Mouse (Mus musculus) hindbrain, postnatal 0 days (tissue): ENCODE measurements at regions not wholly inside any gene's neighbourhood (a gene's known extent, or its start where the extent isn't known, plus 50 kb on each side); places are given as distances from the start of the nearest gene placed in this dataset.

Experiments used
- ATAC-seq: fragments of 200-750 bp; cut with Nextera tagmentation; 2 replicates; pipeline ENCODE4 v1.8.0; 2017; ENCODE audit warnings: mild to moderate bottlenecking, moderate TSS enrichment, moderate library complexity
- DNase-seq: peaks from one replicate; pipeline ENCODE4 v3.0.0-alpha.2; 2015; ENCODE audit warnings: low spot score
- H3K27ac ChIP-seq: fragments of 300-500 bp; sonication (generic); 2 replicates; pipeline ENCODE4 v1.5.1; 2014; ENCODE audit warnings: mild to moderate bottlenecking
- H3K27me3 ChIP-seq: fragments of 300-500 bp; sonication (generic); 2 replicates; pipeline ENCODE4 v1.6.1; 2014; ENCODE audit warnings: low read length, mixed read lengths; ENCODE audit not compliant: insufficient read depth
- H3K36me3 ChIP-seq: fragments of 300-500 bp; sonication (generic); 2 replicates; pipeline ENCODE4 v1.6.1; 2014; ENCODE audit warnings: low read length, mixed read lengths; ENCODE audit not compliant: insufficient read depth
- H3K4me1 ChIP-seq: fragments of 300-500 bp; sonication (generic); 2 replicates; pipeline ENCODE4 v1.6.1; 2014; ENCODE audit warnings: antibody characterized with exemption, low read length, mixed read lengths; ENCODE audit not compliant: insufficient read depth
- H3K4me2 ChIP-seq: fragments of 300-500 bp; sonication (generic); 2 replicates; pipeline ENCODE4 v1.6.1; 2014; ENCODE audit warnings: low read depth, mild to moderate bottlenecking, low read length, moderate library complexity, mixed read lengths
- H3K4me3 ChIP-seq: fragments of 300-500 bp; sonication (generic); 2 replicates; pipeline ENCODE4 v1.5.1; 2014; ENCODE audit warnings: low read length
- H3K9ac ChIP-seq: fragments of 300-500 bp; sonication (generic); replicated peaks from 2 replicates; pipeline ENCODE4 v1.6.1; 2014; ENCODE audit warnings: mild to moderate bottlenecking, low read length, moderate library complexity, mixed read lengths
- H3K9me3 ChIP-seq: fragments of 300-500 bp; sonication (generic); 2 replicates; pipeline ENCODE4 v1.6.1; 2016; ENCODE audit warnings: low read length, mixed read lengths
- CTCF ChIP-seq: IDR thresholded peaks from 2 replicates; pipeline ENCODE4 v1.5.1; 2016; ENCODE audit warnings: antibody characterized with exemption, control low read depth, low read depth
- WGBS: fragments of 180-500 bp; shearing (Covaris S2); extraction: QIAGEN DNeasy Blood & Tissue Kit; methylation state at CpG from one replicate; pipeline ENCODE4 v1.1.7; 2014; 5-methylcytosine and 5-hydroxymethylcytosine counted together

DNA sequence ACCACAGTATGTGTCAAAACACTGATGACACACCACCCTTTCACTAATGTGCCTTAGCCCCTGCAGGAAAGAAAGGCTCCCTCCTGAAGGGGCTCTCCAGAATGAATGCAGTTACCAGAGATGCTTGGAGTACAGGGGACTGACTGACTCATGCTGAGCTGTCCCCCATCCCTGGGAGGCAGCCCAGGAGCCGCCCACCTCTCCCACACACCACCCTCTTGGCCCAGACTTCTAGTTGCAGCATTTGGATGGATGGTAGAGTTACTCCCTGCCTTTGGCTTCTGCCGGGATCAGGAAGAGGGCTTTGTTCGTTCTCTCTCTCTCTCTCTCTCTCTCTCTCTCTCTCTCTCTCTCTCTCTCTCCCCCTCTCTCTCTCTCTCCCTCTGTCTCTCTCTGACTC is 53.4 kb upstream of the Jun start:
- TF ChIP-seq CTCF: no peak
- no peaks in the 10 kb centered on the region; the same call in 1 of the 2 replicates for H3K4me1 ChIP-seq
- ATAC-seq: 0 out of 2 replicates have a peak, but pooled peaks have one; percentile 30
- WGBS: 10% methylated on average over 3 of the region's 3 CpGs
- H3K9me3 ChIP-seq: no peaks in the 10 kb centered on the region
- no peaks in the 10 kb centered on the region for H3K27me3 ChIP-seq
- H3K4me3 ChIP-seq: no peak overlapping the region
- no peaks in the 10 kb centered on the region for H3K36me3 ChIP-seq
- no peak overlapping the region for H3K27ac ChIP-seq
- no peak overlapping the region for H3K9ac ChIP-seq
- DNase-seq: no peak
- peak overlapping the region; percentile 30; the same call in 1 of the 2 replicates for H3K4me2 ChIP-seq

DNA sequence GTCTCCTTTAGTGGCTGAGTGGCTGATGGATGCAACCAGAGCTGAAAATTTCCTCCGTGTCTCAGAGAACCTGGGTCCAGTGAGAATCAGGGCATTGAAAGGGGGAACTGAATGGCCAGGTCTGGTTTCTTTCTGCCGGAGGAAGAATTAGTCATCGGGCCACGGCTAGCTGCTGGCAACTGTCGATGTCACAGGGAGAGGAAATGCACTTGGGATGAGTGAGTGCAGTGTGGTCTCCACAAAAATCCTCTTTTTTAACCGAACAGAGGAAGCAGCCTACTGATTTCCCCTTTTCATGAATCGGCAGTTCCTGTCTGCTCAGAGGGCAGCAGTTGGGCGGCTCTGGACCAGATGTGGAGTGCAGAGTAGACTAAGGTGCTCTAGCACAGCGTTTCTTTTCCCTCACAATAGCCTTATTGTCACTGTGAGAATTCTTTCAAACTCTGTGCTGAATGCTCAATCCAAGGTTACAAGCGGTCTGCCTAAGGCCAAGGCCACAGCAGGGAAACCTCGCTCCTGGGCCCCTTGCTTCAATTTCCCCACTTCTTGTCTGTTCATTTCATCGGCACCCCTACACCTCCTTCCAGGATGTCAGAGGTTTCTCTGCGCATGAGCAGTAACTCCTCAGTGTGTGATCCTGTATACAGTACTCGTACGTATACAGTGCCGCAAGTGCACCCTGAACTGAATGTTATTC is 54.1 kb upstream of the Jun start:
- Histone ChIP-seq H3K9me3 (no peaks in the 10 kb centered on the region), H3K36me3 (no peaks in the 10 kb centered on the region), H3K4me3 (no peak overlapping the region), H3K27me3 (no peaks in the 10 kb centered on the region), H3K27ac (no peak overlapping the region), H3K4me2 (peak overlapping the region; percentile 30), H3K4me1 (no peaks in the 10 kb centered on the region; the same call in 1 of the 2 replicates), H3K9ac (no peak overlapping the region)
- no peak for TF ChIP-seq CTCF
- DNase-seq (peak; percentile 36), ATAC-seq (peak; percentile 66; the same call in 1 of the 2 replicates)
- 25% methylated on average over 16 of the region's 16 CpGs for WGBS

DNA sequence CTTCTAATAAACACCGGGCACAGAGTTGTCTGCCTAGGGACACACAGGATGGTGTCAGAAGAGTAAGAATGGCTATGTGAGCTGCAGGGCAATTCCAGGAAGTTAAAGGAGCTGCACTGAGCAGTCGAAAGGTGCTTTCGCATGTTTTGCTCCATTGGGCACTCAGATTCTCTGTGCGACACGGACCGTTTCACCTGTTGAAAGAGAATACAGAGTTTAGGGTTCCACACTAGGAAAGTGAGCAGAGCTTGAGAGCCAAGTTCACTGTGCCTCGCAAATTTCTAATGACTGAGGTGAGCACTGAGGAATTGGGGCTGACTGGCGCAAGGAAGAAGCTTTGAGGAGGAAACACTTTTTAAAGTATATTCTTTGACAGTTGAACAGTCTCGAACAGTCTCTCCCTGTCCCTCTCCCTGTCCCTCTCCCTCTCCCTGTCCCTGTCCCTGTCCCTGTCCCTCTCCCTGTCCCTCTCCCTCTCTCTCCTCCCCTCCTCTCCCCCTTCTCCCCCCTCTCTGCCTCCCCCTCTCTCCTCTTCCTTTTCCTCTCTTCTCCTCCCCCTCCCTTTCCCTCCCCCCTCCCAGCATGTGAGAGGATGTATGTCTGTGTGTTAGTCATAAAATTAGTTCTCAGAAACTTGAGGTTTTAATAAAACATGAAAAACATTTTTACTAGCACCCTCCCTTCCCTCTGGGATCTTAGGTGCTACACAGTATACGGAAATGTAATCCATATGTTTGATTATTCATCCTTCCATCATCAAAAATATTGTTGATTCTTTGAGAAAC is 55.1 kb upstream of the Jun start:
- H3K4me3 ChIP-seq: no peak overlapping the region
- no peak overlapping the region for H3K27ac ChIP-seq
- no peak for DNase-seq
- no peaks in the 10 kb centered on the region for H3K36me3 ChIP-seq
- H3K4me2 ChIP-seq: no peak overlapping the region
- H3K9me3 ChIP-seq: no peaks in the 10 kb centered on the region
- H3K9ac ChIP-seq: no peak overlapping the region
- no peak for TF ChIP-seq CTCF
- H3K27me3 ChIP-seq: no peaks in the 10 kb centered on the region
- no peak for ATAC-seq
- H3K4me1 ChIP-seq: no peaks in the 10 kb centered on the region; the same call in 1 of the 2 replicates
- 74% methylated on average over 10 of the region's 10 CpGs for WGBS

DNA sequence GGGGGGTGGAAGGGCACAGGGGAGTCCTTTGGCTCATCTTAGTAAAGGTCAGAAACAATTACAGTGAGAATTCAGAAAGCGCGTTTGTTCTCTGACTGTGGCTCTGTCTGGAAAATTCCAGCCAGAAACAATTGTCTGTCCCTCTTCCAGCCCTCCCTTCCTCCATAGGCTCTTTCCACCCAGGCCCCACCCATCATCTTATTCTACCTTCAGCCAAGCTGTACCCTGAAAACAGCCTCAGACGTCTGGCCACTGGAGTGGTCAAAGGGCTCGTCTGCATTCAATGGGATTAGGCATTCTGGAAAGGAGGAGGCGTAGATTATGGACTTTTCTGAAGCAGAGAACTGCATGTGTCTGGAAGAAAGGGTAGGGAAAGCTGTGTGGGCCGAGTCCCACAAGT is 56.8 kb upstream of the Jun start:
- no peak for DNase-seq
- H3K27ac ChIP-seq: no peak overlapping the region
- H3K36me3 ChIP-seq: no peaks in the 10 kb centered on the region
- no peak overlapping the region for H3K4me2 ChIP-seq
- no peaks in the 10 kb centered on the region for H3K27me3 ChIP-seq
- no peak overlapping the region for H3K4me3 ChIP-seq
- H3K9ac ChIP-seq: no peak overlapping the region
- TF ChIP-seq CTCF: no peak
- 52% methylated on average over 6 of the region's 6 CpGs for WGBS
- ATAC-seq: no peak
- no peaks in the 10 kb centered on the region for H3K9me3 ChIP-seq
- H3K4me1 ChIP-seq: no peaks in the 10 kb centered on the region; the same call in 1 of the 2 replicates

DNA sequence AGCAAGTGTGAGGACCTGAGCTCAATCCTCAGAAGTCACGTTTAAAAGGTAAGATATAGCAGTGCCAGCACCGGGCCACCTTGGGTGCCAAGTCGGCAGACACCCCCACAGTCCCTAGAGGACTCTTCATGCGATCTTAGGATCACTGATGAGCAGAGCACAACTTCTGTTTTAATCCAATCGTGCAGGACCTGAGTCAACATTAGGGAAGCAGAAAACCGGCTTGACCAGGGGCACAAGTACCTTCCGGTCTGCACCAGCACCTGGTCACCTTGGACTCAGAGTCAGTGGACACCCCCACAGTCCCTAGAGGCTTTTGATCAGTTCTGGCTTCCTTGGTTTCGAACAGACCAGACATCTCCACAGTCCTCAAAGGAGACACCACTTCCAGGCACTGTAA is 58.8 kb upstream of the Jun start:
- H3K27me3 ChIP-seq: no peaks in the 10 kb centered on the region
- H3K4me3 ChIP-seq: no peak overlapping the region
- no peak overlapping the region for H3K9ac ChIP-seq
- no peaks in the 10 kb centered on the region for H3K36me3 ChIP-seq
- ATAC-seq: no peak
- TF ChIP-seq CTCF: no peak
- DNase-seq: no peak
- no peak overlapping the region for H3K27ac ChIP-seq
- WGBS: 91% methylated on average over 8 of the region's 8 CpGs
- no peaks in the 10 kb centered on the region; the same call in 1 of the 2 replicates for H3K4me1 ChIP-seq
- H3K9me3 ChIP-seq: no peaks in the 10 kb centered on the region
- no peak overlapping the region for H3K4me2 ChIP-seq

DNA sequence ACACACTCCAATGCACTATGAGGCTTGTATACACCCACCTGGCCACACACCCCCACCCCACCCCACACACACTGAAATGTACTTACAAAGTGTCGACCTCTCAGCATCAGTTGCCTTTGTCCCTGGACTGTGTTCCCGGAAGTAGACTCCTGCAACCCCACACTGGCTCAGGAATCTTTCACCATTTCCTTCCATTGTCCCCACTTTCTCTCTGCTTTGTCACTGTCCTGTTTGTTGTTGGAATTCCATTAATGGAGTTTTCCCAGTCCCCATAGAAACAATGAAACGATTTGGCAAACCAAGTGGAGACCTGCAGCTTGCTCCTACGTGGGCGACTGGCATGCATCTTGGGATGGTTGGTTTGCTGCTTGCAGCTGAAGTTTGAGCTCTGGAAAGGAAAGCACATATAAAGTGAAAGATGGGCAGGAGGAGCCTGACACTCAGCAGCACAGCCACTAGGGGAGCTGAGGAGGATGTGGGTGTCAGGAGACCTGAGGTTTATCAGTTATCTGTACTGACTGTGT is 65.2 kb upstream of the Jun start:
- no peaks in the 10 kb centered on the region for H3K9me3 ChIP-seq
- no peak overlapping the region for H3K4me3 ChIP-seq
- peak; percentile 55 for TF ChIP-seq CTCF
- no peaks in the 10 kb centered on the region for H3K27me3 ChIP-seq
- no peaks in the 10 kb centered on the region for H3K4me1 ChIP-seq
- no peak overlapping the region for H3K9ac ChIP-seq
- H3K36me3 ChIP-seq: no peaks in the 10 kb centered on the region
- no peak overlapping the region for H3K27ac ChIP-seq
- WGBS: 23% methylated on average over 5 of the region's 5 CpGs
- no peak for DNase-seq
- no peak for ATAC-seq
- no peak overlapping the region for H3K4me2 ChIP-seq
